Mouse (Mus musculus) limb, embryonic 11.5 days (tissue): ENCODE measurements at regions not wholly inside any gene's neighbourhood (a gene's known extent, or its start where the extent isn't known, plus 50 kb on each side); places are given as distances from the start of the nearest gene placed in this dataset.

Source experiments
- ATAC-seq: fragments of 200-750 bp; cut with Nextera tagmentation; 2 replicates; pipeline ENCODE4 v1.8.0; 2017; ENCODE audit warnings: low read depth; ENCODE audit not compliant: insufficient number of reproducible peaks, low FRiP score, low TSS enrichment
- DNase-seq: peaks from one replicate; pipeline ENCODE4 v3.0.0-alpha.2; 2015; ENCODE audit warnings: low spot score
- H3K27ac ChIP-seq: fragments of 300-500 bp; sonication (generic); replicated peaks from 2 replicates; pipeline ENCODE4 v1.5.1; 2014; ENCODE audit warnings: low read depth, mild to moderate bottlenecking, low read length
- H3K27me3 ChIP-seq: fragments of 300-500 bp; sonication (generic); 2 replicates; pipeline ENCODE4 v1.6.1; 2014; ENCODE audit warnings: mild to moderate bottlenecking, low read length, mixed read lengths; ENCODE audit not compliant: control insufficient read depth, insufficient read depth
- H3K36me3 ChIP-seq: fragments of 300-500 bp; sonication (generic); 2 replicates; pipeline ENCODE4 v1.6.1; 2014; ENCODE audit warnings: mild to moderate bottlenecking, low read length, moderate library complexity, mixed read lengths; ENCODE audit not compliant: control insufficient read depth, insufficient read depth
- H3K4me1 ChIP-seq: fragments of 300-500 bp; sonication (generic); 2 replicates; pipeline ENCODE4 v1.6.1; 2014; ENCODE audit warnings: low read length, mixed read lengths; ENCODE audit not compliant: control insufficient read depth, insufficient read depth
- H3K4me2 ChIP-seq: fragments of 300-500 bp; sonication (generic); 2 replicates; pipeline ENCODE4 v1.6.1; 2014; ENCODE audit warnings: low read depth, mild to moderate bottlenecking, moderate library complexity; ENCODE audit not compliant: severe bottlenecking
- H3K4me3 ChIP-seq: fragments of 300-500 bp; sonication (generic); 2 replicates; pipeline ENCODE4 v1.5.1; 2014; ENCODE audit warnings: low read depth, low read length
- H3K9ac ChIP-seq: fragments of 300-500 bp; sonication (generic); 2 replicates; pipeline ENCODE4 v1.6.1; 2014; ENCODE audit warnings: mild to moderate bottlenecking, low read length
- H3K9me3 ChIP-seq: fragments of 300-500 bp; sonication (generic); 2 replicates; pipeline ENCODE4 v1.6.1; 2016; ENCODE audit warnings: low read length; ENCODE audit not compliant: control insufficient read depth
- WGBS: fragments of 180-500 bp; shearing (Covaris S2); extraction: QIAGEN DNeasy Blood & Tissue Kit; methylation state at CpG from one replicate; pipeline ENCODE4 v1.1.7; 2014; 5-methylcytosine and 5-hydroxymethylcytosine counted together

GRCm38 (mm10) chr1:183521569-183521968 is 103.6 kb downstream of the Hhipl2 start:
- H3K4me2 ChIP-seq, result no peak overlapping the region
- no peaks in the 10 kb centered on the region for H3K9me3 ChIP-seq
- H3K9ac ChIP-seq, result no peak overlapping the region
- H3K27me3 ChIP-seq, result no peaks in the 10 kb centered on the region
- ATAC-seq (no peak), DNase-seq (no peak)
- no peaks in the 10 kb centered on the region for H3K36me3 ChIP-seq
- H3K4me1 ChIP-seq, result no peaks in the 10 kb centered on the region
- no peak overlapping the region for H3K4me3 ChIP-seq
- 78% methylated on average over 7 of the region's 7 CpGs for WGBS
- no peak overlapping the region for H3K27ac ChIP-seq

- WGBS, result 93% methylated on average over 11 of the region's 11 CpGs
These were observed 115.4 kb downstream of the Hhipl2 start for GRCm38 (mm10) chr1:183533386-183533785.

GRCm38 (mm10) chr1:183548752-183549387 is 130.9 kb downstream of the Hhipl2 start:
- no peaks in the 10 kb centered on the region for H3K27me3 ChIP-seq
- DNase-seq (peak; percentile 80), ATAC-seq (peak; percentile 87)
- no peak overlapping the region for H3K4me3 ChIP-seq
- peaks cover 20% of the 10 kb centered on the region for H3K4me1 ChIP-seq
- H3K9ac ChIP-seq, result no peak overlapping the region
- 26% methylated on average over 7 of the region's 7 CpGs for WGBS
- no peaks in the 10 kb centered on the region for H3K9me3 ChIP-seq
- H3K4me2 ChIP-seq, result no peak overlapping the region
- no peaks in the 10 kb centered on the region for H3K36me3 ChIP-seq
- 0 out of 2 replicates have a peak overlapping the region, but pooled peaks have one; percentile 18 for H3K27ac ChIP-seq

More at GRCm38 (mm10) chr1:183533386-183533785, 115.4 kb downstream of the Hhipl2 start:
- H3K4me1 ChIP-seq, result no peaks in the 10 kb centered on the region
- H3K4me2 ChIP-seq, result no peak overlapping the region
- DNase-seq (no peak), ATAC-seq (no peak)
- no peak overlapping the region for H3K4me3 ChIP-seq
- no peak overlapping the region for H3K27ac ChIP-seq
- H3K9ac ChIP-seq, result no peak overlapping the region
- no peaks in the 10 kb centered on the region for H3K27me3 ChIP-seq
- no peaks in the 10 kb centered on the region for H3K36me3 ChIP-seq
- H3K9me3 ChIP-seq, result no peaks in the 10 kb centered on the region

GRCm38 (mm10) chr1:183552617-183553016 is 134.6 kb downstream of the Hhipl2 start:
- H3K4me2 ChIP-seq, result no peak overlapping the region
- no peak overlapping the region for H3K4me3 ChIP-seq
- 92% methylated on average over 4 of the region's 4 CpGs for WGBS
- ATAC-seq, result no peak
- H3K27ac ChIP-seq, result no peak overlapping the region
- H3K9ac ChIP-seq, result no peak overlapping the region
- no peak for DNase-seq
- H3K36me3 ChIP-seq, result no peaks in the 10 kb centered on the region
- H3K9me3 ChIP-seq, result no peaks in the 10 kb centered on the region
- no peaks in the 10 kb centered on the region for H3K27me3 ChIP-seq
- peaks cover 12% of the 10 kb centered on the region for H3K4me1 ChIP-seq

- no peaks in the 10 kb centered on the region for H3K9me3 ChIP-seq
- H3K36me3 ChIP-seq, result no peaks in the 10 kb centered on the region
- no peaks in the 10 kb centered on the region for H3K27me3 ChIP-seq
- no peak overlapping the region for H3K9ac ChIP-seq
- H3K4me1 ChIP-seq, result peaks cover 6% of the 10 kb centered on the region
- ATAC-seq (no peak), DNase-seq (no peak)
- 85% methylated on average over 8 of the region's 8 CpGs for WGBS
- no peak overlapping the region for H3K27ac ChIP-seq
- no peak overlapping the region for H3K4me2 ChIP-seq
- no peak overlapping the region for H3K4me3 ChIP-seq
These were observed 135.2 kb downstream of the Hhipl2 start for GRCm38 (mm10) chr1:183553219-183553618.

GRCm38 (mm10) chr1:183562853-183563252 is 144.8 kb downstream of the Hhipl2 start:
- DNase-seq, result no peak

GRCm38 (mm10) chr1:183573621-183574585 is 155.9 kb downstream of the Hhipl2 start:
- H3K27ac ChIP-seq, result no peak overlapping the region
- H3K36me3 ChIP-seq, result no peaks in the 10 kb centered on the region
- no peak overlapping the region for H3K4me3 ChIP-seq
- no peak for ATAC-seq
- WGBS, result 79% methylated on average over 10 of the region's 10 CpGs
- no peaks in the 10 kb centered on the region for H3K9me3 ChIP-seq
- no peaks in the 10 kb centered on the region for H3K4me1 ChIP-seq
- no peak for DNase-seq
- H3K9ac ChIP-seq, result no peak overlapping the region
- no peaks in the 10 kb centered on the region for H3K27me3 ChIP-seq
- no peak overlapping the region for H3K4me2 ChIP-seq

More at GRCm38 (mm10) chr1:183562853-183563252, 144.8 kb downstream of the Hhipl2 start:
- H3K4me1 ChIP-seq, result no peaks in the 10 kb centered on the region
- no peaks in the 10 kb centered on the region for H3K36me3 ChIP-seq
- no peaks in the 10 kb centered on the region for H3K9me3 ChIP-seq
- no peak for ATAC-seq
- 92% methylated on average over 3 of the region's 3 CpGs for WGBS
- H3K9ac ChIP-seq, result no peak overlapping the region
- no peak overlapping the region for H3K4me2 ChIP-seq
- no peaks in the 10 kb centered on the region for H3K27me3 ChIP-seq
- H3K27ac ChIP-seq, result no peak overlapping the region
- no peak overlapping the region for H3K4me3 ChIP-seq

- no peaks in the 10 kb centered on the region for H3K4me1 ChIP-seq
- no peaks in the 10 kb centered on the region for H3K27me3 ChIP-seq
- H3K27ac ChIP-seq, result no peak overlapping the region
- no peaks in the 10 kb centered on the region for H3K36me3 ChIP-seq
- DNase-seq (no peak), ATAC-seq (no peak)
- no peaks in the 10 kb centered on the region for H3K9me3 ChIP-seq
- H3K9ac ChIP-seq, result no peak overlapping the region
- H3K4me3 ChIP-seq, result no peak overlapping the region
- WGBS, result 77% methylated on average over 6 of the region's 6 CpGs
- no peak overlapping the region for H3K4me2 ChIP-seq
These were observed 166.8 kb downstream of the Hhipl2 start for GRCm38 (mm10) chr1:183584861-183585260.
